Mouse (Mus musculus): Measurements from ENCODE around the gene Fcmr. TPM values are rescaled to one million over a fixed set of nuclear protein-coding genes. Genes with fewer than 3 reads are reported as not detected.
A peak's percentile ranks its signal among the peaks of the same experiment; 100 is the strongest.

The Fcmr gene
- total RNA-seq, 2 experiments from 2014 or later = not detected

DNA sequence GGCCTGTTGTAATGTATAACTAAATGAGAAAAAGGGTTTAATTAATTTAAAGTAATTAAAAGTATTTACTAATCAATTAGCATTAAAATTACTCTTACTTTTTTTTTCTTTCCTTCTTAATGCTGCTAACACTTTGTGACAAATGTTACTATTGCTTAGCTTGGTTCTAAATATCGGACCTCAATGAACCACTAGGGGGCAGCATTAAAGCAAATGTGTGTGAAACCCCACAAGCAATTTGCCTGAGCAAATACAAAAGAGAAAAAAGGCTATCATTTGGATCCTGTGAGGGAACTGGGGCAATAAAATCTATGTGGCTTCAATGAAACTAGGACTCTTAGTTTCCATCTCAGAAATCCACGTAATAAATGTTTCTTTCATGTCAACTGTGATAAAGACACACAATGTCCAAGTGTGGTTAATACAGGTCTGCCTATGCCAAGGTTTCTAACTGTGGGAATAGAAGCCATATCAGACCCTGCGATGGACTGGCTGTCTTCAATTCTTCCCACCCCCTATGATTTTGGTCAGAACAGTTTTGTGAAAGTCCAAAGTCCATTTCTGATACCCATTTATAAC is 11.6 kb downstream of the Fcmr start:
- peak; percentile 82 for TF ChIP-seq CTCF (IDR thresholded peaks at IDR 0.05)
- H3K4me3 ChIP-seq = no peak overlapping the region
- intact Hi-C loops (cut with DNase I) = loop anchor here (1.0 to 10.0 kb wide), 3 partner anchors 176 to 388 kb away; partner anchors contain the start of gene Dyrk3
- no peak overlapping the region for H3K27ac ChIP-seq
- no peak for DNase-seq

DNA sequence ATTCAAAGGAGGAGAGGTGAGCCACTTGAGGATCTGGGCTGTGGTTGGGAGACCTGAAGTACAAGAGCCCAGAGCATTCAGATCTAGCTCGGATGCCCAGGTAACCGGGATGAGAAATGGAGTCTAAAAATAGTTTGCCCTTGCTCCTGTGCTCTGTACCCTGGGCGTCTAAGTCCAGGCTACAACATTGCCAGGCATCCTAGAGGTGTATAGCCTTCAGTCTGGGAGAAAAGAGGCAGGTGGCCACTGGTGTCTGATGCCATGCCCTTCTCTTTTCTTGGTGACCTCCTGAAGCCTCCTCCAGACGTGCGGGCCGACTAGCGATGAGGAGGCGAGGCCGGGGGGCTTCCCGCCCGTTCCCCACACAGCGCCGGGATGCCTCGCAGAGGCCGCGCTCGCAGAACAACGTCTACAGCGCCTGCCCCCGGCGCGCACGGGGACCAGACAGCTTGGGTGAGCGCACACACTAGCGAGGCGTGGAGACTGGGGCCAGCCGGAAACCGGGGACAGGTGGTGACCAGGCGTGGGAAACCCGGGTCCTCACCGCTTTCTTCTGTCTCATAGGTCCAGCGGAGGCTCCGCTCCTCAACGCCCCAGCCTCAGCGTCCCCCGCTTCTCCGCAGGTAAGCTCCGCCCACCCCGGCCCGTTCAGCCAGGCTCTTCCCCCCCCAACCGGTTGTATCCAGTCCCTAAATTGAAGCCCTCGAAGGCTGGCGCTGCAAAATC is 12.6 kb downstream of the Fcmr start:
- peak; percentile 17 for DNase-seq
- no peak overlapping the region for H3K27ac ChIP-seq
- intact Hi-C loops (cut with DNase I) = loop anchor here (10.0 kb wide), 2 partner anchors 257 to 387 kb away; partner anchors contain the start of gene Dyrk3
- peak overlapping the region; percentile 62 for H3K4me3 ChIP-seq
- TF ChIP-seq CTCF (IDR thresholded peaks at IDR 0.05) = no peak

DNA sequence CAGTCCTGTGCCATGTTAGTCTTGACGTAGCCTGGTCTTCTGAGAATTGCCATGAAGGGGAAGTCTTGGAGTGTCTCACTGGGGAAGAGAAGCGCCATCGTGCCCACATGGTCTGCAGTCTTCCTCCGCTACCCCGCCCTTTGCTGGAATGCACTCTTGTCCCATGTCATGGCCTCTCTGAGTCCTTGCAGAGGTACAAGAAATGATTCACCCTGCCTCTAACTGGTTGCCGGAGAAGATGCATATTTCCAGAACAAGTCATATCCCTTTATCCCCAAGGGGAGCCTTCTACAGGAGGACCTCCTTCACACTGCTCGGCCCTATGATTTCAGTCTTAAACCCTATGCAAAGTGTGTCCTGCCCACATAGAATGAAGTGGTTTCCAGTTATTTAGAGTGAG is 14.5 kb downstream of the Fcmr start:
- intact Hi-C loops (cut with DNase I) = loop anchor here (10.0 kb wide), 2 partner anchors 255 to 385 kb away; partner anchors contain the start of gene Dyrk3
- Histone ChIP-seq H3K27ac (no peak overlapping the region), H3K4me3 (no peak overlapping the region)
- TF ChIP-seq CTCF (IDR thresholded peaks at IDR 0.05) = no peak
- no peak for DNase-seq

DNA sequence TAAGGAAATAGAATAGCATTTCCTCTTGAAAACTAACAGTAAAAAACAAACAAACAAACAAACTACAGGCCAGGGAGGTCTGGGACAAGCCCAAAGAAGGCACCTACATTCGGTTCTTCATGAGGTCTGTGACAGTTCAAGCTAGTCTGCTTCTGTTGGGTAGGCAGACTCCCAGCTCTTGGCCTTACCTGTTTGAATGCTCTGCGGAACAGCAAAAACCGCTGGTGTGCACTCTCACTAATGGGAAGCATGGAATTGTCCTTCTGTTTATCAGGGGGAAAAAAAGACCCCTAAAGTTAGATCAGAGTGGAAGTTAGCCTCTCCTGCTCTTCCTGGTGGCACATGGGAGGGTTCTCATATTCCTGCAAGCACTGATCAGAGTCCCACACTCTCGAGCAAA is 17.7 kb downstream of the Fcmr start:
- Histone ChIP-seq H3K27ac (no peak overlapping the region), H3K4me3 (no peak overlapping the region)
- no peak for TF ChIP-seq CTCF (IDR thresholded peaks at IDR 0.05)
- intact Hi-C loops (cut with DNase I) = no loop called here
- DNase-seq = no peak

DNA sequence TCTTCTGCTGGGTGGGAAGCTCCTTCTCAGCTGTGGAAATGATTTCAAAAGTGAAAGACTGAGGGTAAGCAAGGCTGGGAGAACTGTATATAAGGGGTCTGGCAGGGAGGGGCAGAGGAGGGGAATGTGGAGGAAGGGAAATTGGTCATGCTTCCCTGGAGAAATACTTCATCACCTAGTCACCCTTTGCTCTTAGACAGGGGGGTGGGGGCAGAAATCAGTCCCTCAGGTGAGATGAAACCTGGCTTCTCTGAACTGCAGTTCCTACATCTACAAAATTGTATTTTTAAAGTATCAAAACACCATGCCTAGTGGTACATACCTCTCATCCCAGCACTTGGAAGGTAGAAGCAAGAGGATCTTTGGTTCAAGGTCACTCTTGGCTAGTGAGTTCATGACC is 21.9 kb downstream of the Fcmr start, which contains the start of gene Il24:
Gene Il24, minus strand, starts transcription at position 101 of the 400 bp plus-strand sequence.
- Histone ChIP-seq H3K4me3 (no peak within 1 kb of the TSS), H3K27ac (no peak within 1 kb of the TSS)
- no peak for DNase-seq
- intact Hi-C loops (cut with DNase I) = no loop called here
- no peak for TF ChIP-seq CTCF (IDR thresholded peaks at IDR 0.05)

DNA sequence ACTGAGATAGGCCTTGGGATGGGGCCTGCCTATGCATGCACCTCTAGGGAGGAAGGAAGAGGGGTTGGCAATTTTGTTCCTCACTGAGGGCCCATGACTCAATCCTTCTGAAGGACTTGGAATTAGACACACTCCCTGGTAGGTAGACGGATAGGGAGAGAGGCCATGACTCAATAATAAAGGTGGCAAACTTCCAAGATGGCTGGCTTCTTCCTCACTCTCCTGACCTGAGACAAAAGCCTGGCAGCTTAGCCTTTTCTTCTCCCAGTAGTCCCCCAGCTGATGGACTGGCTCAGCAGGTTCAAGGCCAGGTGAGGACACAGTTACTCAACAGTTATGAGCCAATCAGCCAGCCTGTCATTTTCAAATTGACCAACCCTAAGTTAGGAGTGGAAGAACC is 27.0 kb downstream of the Fcmr start:
- no peak overlapping the region for H3K27ac ChIP-seq
- no peak for DNase-seq
- no peak for TF ChIP-seq CTCF (IDR thresholded peaks at IDR 0.05)
- H3K4me3 ChIP-seq = no peak overlapping the region
- intact Hi-C loops (cut with DNase I) = no loop called here

DNA sequence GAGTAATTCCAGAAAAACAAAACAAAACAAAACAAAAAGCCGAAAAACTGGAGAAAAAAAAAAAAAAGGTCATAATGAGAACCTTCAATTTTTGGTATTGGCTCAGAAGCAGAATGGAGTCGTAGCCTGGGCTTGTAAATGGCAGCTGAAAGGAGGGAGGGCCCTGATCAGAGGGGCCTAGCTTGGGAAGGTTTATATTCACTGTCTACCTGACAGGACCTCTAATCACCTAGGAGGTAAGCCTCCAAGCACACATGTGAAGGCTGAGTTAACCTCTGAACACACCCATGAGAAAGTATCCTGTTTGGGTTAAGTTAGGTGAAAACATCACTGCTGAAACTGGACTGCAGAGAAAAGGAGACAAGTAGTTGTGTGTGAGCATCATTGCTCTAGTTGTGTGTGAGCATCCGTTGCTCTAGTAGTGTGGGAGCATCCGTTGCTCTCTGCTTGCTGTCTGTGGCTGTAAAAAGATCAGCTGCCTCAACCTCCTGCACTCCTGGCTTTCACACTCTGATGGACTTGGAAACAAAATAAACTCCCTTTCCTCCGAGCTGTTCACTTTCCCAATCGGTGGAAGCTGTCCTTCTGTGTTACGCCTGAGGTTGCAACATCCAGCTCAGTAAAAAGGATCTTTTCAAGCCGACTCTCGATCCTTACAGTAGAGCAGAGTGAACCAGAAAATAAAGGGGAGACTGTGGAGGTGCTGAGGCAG is 28.0 kb downstream of the Fcmr start:
- Histone ChIP-seq H3K27ac (no peak overlapping the region), H3K4me3 (no peak overlapping the region)
- DNase-seq = no peak
- no peak for TF ChIP-seq CTCF (IDR thresholded peaks at IDR 0.05)
- intact Hi-C loops (cut with DNase I) = no loop called here

DNA sequence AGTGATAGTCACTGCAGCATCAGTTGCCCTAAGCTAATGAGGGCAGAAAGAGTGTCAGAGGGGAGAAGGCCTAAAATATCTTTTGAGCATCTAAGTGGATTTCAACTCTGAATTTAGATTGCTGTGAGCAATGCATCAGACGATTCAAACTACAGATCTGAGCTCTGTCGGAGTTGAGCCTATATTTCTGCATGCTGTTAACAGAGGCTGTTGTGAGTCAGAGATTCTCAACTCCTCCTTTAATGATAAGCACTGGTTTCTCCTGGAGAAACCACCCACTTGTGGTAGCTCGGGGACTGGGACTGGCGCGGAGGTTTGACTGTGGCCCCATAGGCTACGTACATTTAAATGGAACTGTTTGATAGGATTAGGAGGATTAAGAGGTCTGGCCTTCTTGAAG is 29.0 kb downstream of the Fcmr start:
- Histone ChIP-seq H3K4me3 (no peak overlapping the region), H3K27ac (no peak overlapping the region)
- TF ChIP-seq CTCF (IDR thresholded peaks at IDR 0.05) = no peak
- intact Hi-C loops (cut with DNase I) = no loop called here
- no peak for DNase-seq

DNA sequence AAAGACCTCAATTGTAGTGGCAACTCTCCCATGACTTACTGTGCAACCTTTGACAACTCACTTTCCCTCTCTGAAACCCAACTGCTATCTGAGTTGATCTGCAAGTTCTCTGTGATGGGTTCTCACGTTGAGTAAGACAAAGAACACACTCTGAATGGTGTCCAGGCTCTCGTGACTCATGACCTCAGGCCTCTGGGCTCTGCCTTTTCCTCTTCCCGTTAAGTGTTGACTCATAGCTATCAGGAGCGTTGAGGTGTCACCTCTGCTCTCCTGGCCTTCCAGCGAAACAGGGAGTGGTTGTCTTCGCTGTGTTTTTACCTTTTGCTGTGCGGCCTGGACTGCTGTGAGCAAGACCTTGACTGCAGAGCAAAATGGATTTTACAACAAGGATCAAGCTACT is 37.0 kb downstream of the Fcmr start:
- no peak for TF ChIP-seq CTCF (IDR thresholded peaks at IDR 0.05)
- H3K4me3 ChIP-seq = no peak overlapping the region
- intact Hi-C loops (cut with DNase I) = no loop called here
- no peak for DNase-seq
- H3K27ac ChIP-seq = no peak overlapping the region

DNA sequence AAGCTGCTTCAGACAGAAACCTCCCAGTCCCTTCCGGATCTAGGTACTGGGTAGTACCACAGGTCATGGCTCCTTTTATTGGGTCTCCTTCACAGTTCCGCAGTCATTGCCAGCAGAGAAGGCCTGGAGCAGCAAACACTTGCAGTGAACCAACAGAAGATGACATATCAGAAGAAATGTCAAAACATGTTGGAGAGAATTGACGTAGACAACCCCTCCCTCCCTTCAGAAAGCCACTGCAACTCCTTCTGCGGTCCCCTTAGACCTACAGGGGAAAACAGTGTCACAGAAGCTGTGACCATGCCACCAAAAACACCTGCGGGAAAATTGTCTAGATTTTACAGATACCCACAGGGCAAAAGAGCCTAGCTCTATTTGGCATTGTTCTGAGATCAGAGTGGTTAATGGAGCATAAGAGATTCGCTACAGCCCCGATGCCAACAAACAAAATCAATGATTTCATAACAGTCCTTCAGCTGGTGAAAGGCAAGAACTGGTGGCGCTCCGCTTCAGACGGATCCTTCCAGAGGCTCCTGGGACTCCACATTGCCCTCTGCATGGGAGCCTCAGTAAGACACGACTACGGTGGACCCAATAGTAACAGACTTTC is 46.0 kb downstream of the Fcmr start, which contains the start of gene Il20:
Gene Il20, minus strand, starts transcription at position 51 of the 610 bp plus-strand sequence.
- Histone ChIP-seq H3K4me3 (no peak within 1 kb of the TSS), H3K27ac (no peak within 1 kb of the TSS)
- intact Hi-C loops (cut with DNase I) = no loop called here
- no peak for DNase-seq
- TF ChIP-seq CTCF (IDR thresholded peaks at IDR 0.05) = no peak

DNA sequence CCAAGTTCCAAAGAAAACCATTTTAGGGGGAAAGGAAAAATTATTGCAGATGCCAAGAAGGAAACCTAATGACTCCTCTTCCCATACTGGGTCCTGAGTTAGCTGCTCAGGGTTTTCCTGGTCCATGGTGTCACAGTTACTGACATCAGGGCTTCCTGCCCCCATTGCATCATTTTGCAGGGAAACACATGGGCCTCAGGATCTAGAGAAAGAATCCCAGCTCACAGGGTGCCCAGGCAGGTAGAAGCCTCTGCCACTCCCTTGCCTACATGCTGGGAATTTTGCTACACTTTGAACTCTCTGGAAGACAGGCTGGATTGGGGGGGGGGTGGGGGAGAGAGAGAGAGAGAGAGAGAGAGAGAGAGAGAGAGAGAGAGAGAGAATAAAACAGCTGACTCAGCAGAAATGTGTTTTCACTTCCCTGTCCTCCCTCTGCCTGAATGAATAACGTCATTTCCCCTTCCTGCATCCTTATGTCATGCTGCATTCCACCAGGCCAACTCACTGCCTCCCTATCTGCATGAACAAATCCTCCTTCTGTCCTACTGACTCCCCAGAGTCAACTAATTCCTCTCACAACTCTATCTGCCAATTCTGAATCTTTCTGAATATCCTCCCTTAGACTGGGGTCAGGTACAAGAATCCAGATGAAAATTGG is 53.0 kb downstream of the Fcmr start:
- intact Hi-C loops (cut with DNase I) = no loop called here
- Histone ChIP-seq H3K4me3 (no peak overlapping the region), H3K27ac (no peak overlapping the region)
- no peak for DNase-seq
- no peak for TF ChIP-seq CTCF (IDR thresholded peaks at IDR 0.05)

DNA sequence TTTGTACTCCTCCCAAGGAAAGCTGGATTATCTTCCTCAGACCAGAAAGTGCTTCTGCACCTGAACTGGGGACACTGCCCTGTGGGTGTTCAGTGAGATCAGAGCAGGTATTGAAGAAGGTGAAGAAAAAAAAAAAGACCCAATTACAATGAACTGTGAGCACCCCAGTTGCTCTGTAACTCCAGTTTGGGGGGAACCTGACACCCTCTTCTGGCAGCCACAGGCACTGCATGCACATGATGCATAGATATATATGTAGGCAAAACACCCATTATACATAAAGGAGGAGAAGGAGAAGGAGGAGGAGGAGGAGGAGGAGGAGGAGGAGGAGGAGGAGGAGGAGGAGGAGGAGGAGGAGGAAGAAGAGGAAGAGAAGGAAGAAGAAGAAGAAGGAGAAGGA is 61.0 kb downstream of the Fcmr start:
- DNase-seq = no peak
- Histone ChIP-seq H3K27ac (no peak overlapping the region), H3K4me3 (no peak overlapping the region)
- TF ChIP-seq CTCF (IDR thresholded peaks at IDR 0.05) = no peak
- intact Hi-C loops (cut with DNase I) = no loop called here

Other genes starting within 250 kb of the Fcmr start
- not detected for gene Zp3r, start 236.0 kb upstream of the Fcmr start, total RNA-seq (2021)
- gene C4bp, start 204.0 kb upstream of the Fcmr start, total RNA-seq (2021) = not detected
- under 1 TPM in 1 of 2 experiments, not detected in 1; 0.14 TPM for gene Gm29427, start 149.9 kb upstream of the Fcmr start, total RNA-seq (2021)
- 1 to 10 TPM; 3.7 to 4.1 TPM for gene Yod1, start 148.3 kb upstream of the Fcmr start, total RNA-seq (2021)
- 10 to 100 TPM; 11.6 to 15.5 TPM for gene Pfkfb2, start 136.4 kb upstream of the Fcmr start, total RNA-seq (2021)
- gene AA986860, start 133.7 kb upstream of the Fcmr start, total RNA-seq (2021) = under 1 TPM; 0.20 to 0.43 TPM
- under 1 TPM in 1 of 2 experiments, not detected in 1; 0.14 TPM for gene Fcamr, start 64.8 kb upstream of the Fcmr start, total RNA-seq (2021)
- gene Pigr, start 39.0 kb upstream of the Fcmr start, total RNA-seq (2021) = not detected
- gene Il24, start 21.8 kb downstream of the Fcmr start, total RNA-seq (2021) = not detected
- not detected for gene Il20, start 45.8 kb downstream of the Fcmr start, total RNA-seq (2021)
- gene Il19, start 74.4 kb downstream of the Fcmr start, total RNA-seq (2021) = not detected
- gene Il10, start 154.2 kb downstream of the Fcmr start, total RNA-seq (2021) = not detected
- 100 to 1,000 TPM; 203 to 251 TPM for gene Mapkapk2, start 232.2 kb downstream of the Fcmr start, total RNA-seq (2021)